Mouse (Mus musculus): Measurements from ENCODE around the gene Wdfy4. TPM values are rescaled to one million over a fixed set of nuclear protein-coding genes. Genes with fewer than 3 reads are reported as not detected.
A peak's percentile ranks its signal among the peaks of the same experiment; 100 is the strongest.

Wdfy4 gene
- polyA plus RNA-seq, 1 experiment = not detected

DNA sequence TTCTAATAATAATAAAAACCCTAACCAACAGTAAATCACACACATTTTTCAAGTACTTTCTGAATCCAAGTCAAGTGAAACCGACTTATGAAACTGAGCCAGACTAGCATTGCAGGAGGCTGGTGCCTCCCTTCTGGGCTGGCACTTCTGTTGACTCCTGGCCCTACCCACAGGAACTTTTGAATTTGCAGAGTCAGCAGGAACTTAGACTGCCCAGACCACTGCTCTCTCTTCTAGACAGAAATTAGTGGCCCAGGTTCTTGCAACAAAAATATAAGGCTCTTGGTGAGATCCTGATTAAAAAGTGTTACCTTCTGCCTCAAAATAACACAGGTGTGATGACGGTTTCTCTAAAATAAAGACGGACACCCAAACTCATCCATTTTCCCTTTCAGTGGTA, 140.1 kb downstream of the Wdfy4 start:
- TF ChIP-seq POLR2A (IDR thresholded peaks at IDR 0.05; ENCODE audit: insufficient read depth, low read length) (no peak), CTCF (IDR thresholded peaks at IDR 0.05; ENCODE audit: low read depth, low read length) (no peak), EP300 (IDR thresholded peaks at IDR 0.05; ENCODE audit: insufficient read depth, low read depth, low read length) (no peak)

GRCm38 (mm10) chr14:33036811-33037210, 148.5 kb downstream of the Wdfy4 start:
- Histone ChIP-seq H3K27me3 (ENCODE audit: control insufficient read depth, insufficient read depth, low read length, poor library complexity, severe bottlenecking) (no peaks in the 10 kb centered on the region), H3K27ac (ENCODE audit: insufficient read depth, low read length) (no peak overlapping the region), H3K4me1 (ENCODE audit: control insufficient read depth, insufficient read depth, low read length) (no peaks in the 10 kb centered on the region), H3K36me3 (ENCODE audit: control insufficient read depth, insufficient read depth, low read length, poor library complexity, severe bottlenecking) (no peaks in the 10 kb centered on the region), H3K9ac (ENCODE audit: low read depth, poor library complexity, severe bottlenecking) (no peak overlapping the region), H3K9me3 (replicated peaks; ENCODE audit: control insufficient read depth, insufficient read depth, low read length, poor library complexity, severe bottlenecking) (no peaks in the 10 kb centered on the region), H3K4me3 (ENCODE audit: low read depth, low read length) (no peak overlapping the region)
- TF ChIP-seq EP300 (IDR thresholded peaks at IDR 0.05; ENCODE audit: insufficient read depth, low read depth, low read length) (no peak), POLR2A (IDR thresholded peaks at IDR 0.05; ENCODE audit: insufficient read depth, low read length) (no peak), CTCF (IDR thresholded peaks at IDR 0.05; ENCODE audit: low read depth, low read length) (no peak)

More for the DNA sequence above, 140.1 kb downstream of the Wdfy4 start:
- Histone ChIP-seq H3K27me3 (ENCODE audit: control insufficient read depth, insufficient read depth, low read length, poor library complexity, severe bottlenecking) (no peaks in the 10 kb centered on the region), H3K36me3 (ENCODE audit: control insufficient read depth, insufficient read depth, low read length, poor library complexity, severe bottlenecking) (no peaks in the 10 kb centered on the region), H3K9me3 (replicated peaks; ENCODE audit: control insufficient read depth, insufficient read depth, low read length, poor library complexity, severe bottlenecking) (no peaks in the 10 kb centered on the region), H3K9ac (ENCODE audit: low read depth, poor library complexity, severe bottlenecking) (no peak overlapping the region), H3K4me3 (ENCODE audit: low read depth, low read length) (no peak overlapping the region), H3K27ac (ENCODE audit: insufficient read depth, low read length) (no peak overlapping the region), H3K4me1 (ENCODE audit: control insufficient read depth, insufficient read depth, low read length) (no peaks in the 10 kb centered on the region)

GRCm38 (mm10) chr14:33035386-33035785, 149.9 kb downstream of the Wdfy4 start:
- H3K9ac ChIP-seq (ENCODE audit: low read depth, poor library complexity, severe bottlenecking) = no peak overlapping the region
- TF ChIP-seq CTCF (IDR thresholded peaks at IDR 0.05; ENCODE audit: low read depth, low read length) = no peak
- TF ChIP-seq EP300 (IDR thresholded peaks at IDR 0.05; ENCODE audit: insufficient read depth, low read depth, low read length) = no peak
- TF ChIP-seq POLR2A (IDR thresholded peaks at IDR 0.05; ENCODE audit: insufficient read depth, low read length) = no peak
- no peak overlapping the region for H3K27ac ChIP-seq (ENCODE audit: insufficient read depth, low read length)
- H3K9me3 ChIP-seq (replicated peaks; ENCODE audit: control insufficient read depth, insufficient read depth, low read length, poor library complexity, severe bottlenecking) = no peaks in the 10 kb centered on the region
- no peak overlapping the region for H3K4me3 ChIP-seq (ENCODE audit: low read depth, low read length)
- H3K36me3 ChIP-seq (ENCODE audit: control insufficient read depth, insufficient read depth, low read length, poor library complexity, severe bottlenecking) = no peaks in the 10 kb centered on the region
- no peaks in the 10 kb centered on the region for H3K27me3 ChIP-seq (ENCODE audit: control insufficient read depth, insufficient read depth, low read length, poor library complexity, severe bottlenecking)
- H3K4me1 ChIP-seq (ENCODE audit: control insufficient read depth, insufficient read depth, low read length) = no peaks in the 10 kb centered on the region

- Histone ChIP-seq H3K4me3 (ENCODE audit: low read depth, low read length) (no peak overlapping the region), H3K27ac (ENCODE audit: insufficient read depth, low read length) (no peak overlapping the region), H3K9me3 (replicated peaks; ENCODE audit: control insufficient read depth, insufficient read depth, low read length, poor library complexity, severe bottlenecking) (no peaks in the 10 kb centered on the region), H3K9ac (ENCODE audit: low read depth, poor library complexity, severe bottlenecking) (no peak overlapping the region), H3K4me1 (ENCODE audit: control insufficient read depth, insufficient read depth, low read length) (no peaks in the 10 kb centered on the region), H3K27me3 (ENCODE audit: control insufficient read depth, insufficient read depth, low read length, poor library complexity, severe bottlenecking) (no peaks in the 10 kb centered on the region), H3K36me3 (ENCODE audit: control insufficient read depth, insufficient read depth, low read length, poor library complexity, severe bottlenecking) (no peaks in the 10 kb centered on the region)
- TF ChIP-seq POLR2A (IDR thresholded peaks at IDR 0.05; ENCODE audit: insufficient read depth, low read length) (no peak), CTCF (IDR thresholded peaks at IDR 0.05; ENCODE audit: low read depth, low read length) (peak; percentile 60)
These were observed 151.9 kb downstream of the Wdfy4 start for GRCm38 (mm10) chr14:33033424-33033823.

DNA sequence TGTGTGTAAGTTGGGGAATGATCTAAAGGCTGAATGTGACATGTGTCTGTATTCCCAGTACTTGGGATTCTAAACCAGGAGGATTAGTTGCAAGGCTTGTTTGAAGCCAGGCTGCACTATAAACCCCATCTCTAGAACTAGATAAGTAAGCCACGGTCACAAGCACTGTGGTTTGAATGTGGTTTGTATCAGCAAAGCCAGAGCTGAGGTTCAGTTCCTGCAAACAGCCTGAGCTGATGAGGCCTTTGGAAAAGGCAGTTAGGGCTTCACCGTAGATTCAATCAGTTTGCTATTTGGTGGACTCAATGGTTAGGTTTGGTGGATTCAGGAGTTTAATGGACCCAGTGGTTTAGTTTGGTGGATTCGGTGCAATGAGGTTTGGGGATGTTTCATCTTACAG, 154.5 kb downstream of the Wdfy4 start:
- Histone ChIP-seq H3K27me3 (ENCODE audit: control insufficient read depth, insufficient read depth, low read length, poor library complexity, severe bottlenecking) (no peaks in the 10 kb centered on the region), H3K9me3 (replicated peaks; ENCODE audit: control insufficient read depth, insufficient read depth, low read length, poor library complexity, severe bottlenecking) (no peaks in the 10 kb centered on the region), H3K27ac (ENCODE audit: insufficient read depth, low read length) (no peak overlapping the region), H3K9ac (ENCODE audit: low read depth, poor library complexity, severe bottlenecking) (no peak overlapping the region), H3K4me1 (ENCODE audit: control insufficient read depth, insufficient read depth, low read length) (no peaks in the 10 kb centered on the region), H3K36me3 (ENCODE audit: control insufficient read depth, insufficient read depth, low read length, poor library complexity, severe bottlenecking) (no peaks in the 10 kb centered on the region), H3K4me3 (ENCODE audit: low read depth, low read length) (no peak overlapping the region)
- TF ChIP-seq EP300 (IDR thresholded peaks at IDR 0.05; ENCODE audit: insufficient read depth, low read depth, low read length) = no peak
- no peak for TF ChIP-seq POLR2A (IDR thresholded peaks at IDR 0.05; ENCODE audit: insufficient read depth, low read length)
- TF ChIP-seq CTCF (IDR thresholded peaks at IDR 0.05; ENCODE audit: low read depth, low read length) = no peak

DNA sequence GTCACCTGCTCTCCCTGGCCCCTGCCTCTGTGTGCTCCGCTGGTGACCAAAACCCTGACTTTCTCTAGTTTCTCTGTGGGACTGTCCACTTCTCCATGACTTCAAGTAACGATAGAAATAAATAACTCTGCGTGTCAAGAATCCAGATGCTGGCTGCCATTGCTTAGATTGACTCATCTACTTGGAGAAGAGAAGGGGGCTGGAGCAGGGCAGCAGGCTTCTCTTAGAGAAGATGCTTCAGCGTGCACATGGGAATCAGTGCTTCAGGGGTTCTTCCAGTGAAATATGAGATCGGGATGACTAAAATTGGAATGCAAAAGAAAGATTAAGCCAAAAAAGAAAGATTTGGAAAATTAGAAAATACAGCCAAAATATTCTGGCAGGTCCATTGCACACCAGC, 165.7 kb downstream of the Wdfy4 start:
- no peak overlapping the region for H3K4me3 ChIP-seq (ENCODE audit: low read depth, low read length)
- no peaks in the 10 kb centered on the region for H3K9me3 ChIP-seq (replicated peaks; ENCODE audit: control insufficient read depth, insufficient read depth, low read length, poor library complexity, severe bottlenecking)
- no peaks in the 10 kb centered on the region for H3K4me1 ChIP-seq (ENCODE audit: control insufficient read depth, insufficient read depth, low read length)
- H3K36me3 ChIP-seq (ENCODE audit: control insufficient read depth, insufficient read depth, low read length, poor library complexity, severe bottlenecking) = no peaks in the 10 kb centered on the region
- H3K9ac ChIP-seq (ENCODE audit: low read depth, poor library complexity, severe bottlenecking) = no peak overlapping the region
- no peak overlapping the region for H3K27ac ChIP-seq (ENCODE audit: insufficient read depth, low read length)
- H3K27me3 ChIP-seq (ENCODE audit: control insufficient read depth, insufficient read depth, low read length, poor library complexity, severe bottlenecking) = no peaks in the 10 kb centered on the region
- no peak for TF ChIP-seq CTCF (IDR thresholded peaks at IDR 0.05; ENCODE audit: low read depth, low read length)
- no peak for TF ChIP-seq EP300 (IDR thresholded peaks at IDR 0.05; ENCODE audit: insufficient read depth, low read depth, low read length)
- no peak for TF ChIP-seq POLR2A (IDR thresholded peaks at IDR 0.05; ENCODE audit: insufficient read depth, low read length)

Measured in ES-Bruce4 (cell line).